Comparison of ENCODE assay signal across 10 mouse cellular contexts in genomic region chr3:93015460-93016104, GRCm38 (mm10). TPM values are rescaled to one million over a fixed set of nuclear protein-coding genes. Genes with fewer than 3 reads are reported as not detected.
DNase-seq lines count a peak whose midpoint lies in the region; ATAC-seq and TF ChIP-seq lines count a peak whose summit lies in the region.
"Had no signal": no experiment of that assay in that cellular context is flagged by ENCODE, and none has a peak within 500 bp of the region (broad histone marks: within the 10 kb centered on the region; RNA-seq: fewer than 3 reads in every experiment).

Crct1 (minus strand) TSS chr3:93015687.

- H3K4me1 ChIP-seq in testis, adult 2 months (ENCODE audit: control insufficient read depth, insufficient read depth, low read length): peaks cover 4% of the 10 kb centered on the region
- no peaks in the 10 kb centered on the region for H3K4me1 ChIP-seq in liver, postnatal 0 days (ENCODE audit: insufficient read depth)

- peak; percentile 4 for DNase-seq in embryo, embryonic 11 days
- DNase-seq in embryo, embryonic 9.5 days (ENCODE audit: extremely low spot score): no peak
- DNase-seq in testis, postnatal 10 days (ENCODE audit: low spot score): no peak
- no peak for DNase-seq in liver, postnatal 0 days
- no peak for DNase-seq in thymus, postnatal 25 days
- DNase-seq in spleen, postnatal 14 days (ENCODE audit: low spot score in 2 of 2): no peak
- DNase-seq in urinary bladder, postnatal 10 days (ENCODE audit: low spot score): no peak
- DNase-seq: right cerebral cortex, adult 18-20 months had no signal

- TF ChIP-seq CTCF in testis, adult 2 months (IDR thresholded peaks at IDR 0.05; ENCODE audit: control insufficient read depth, insufficient read depth, insufficient replicate concordance, low read depth, low read length): no peak
- no peak for TF ChIP-seq CTCF in liver, postnatal 0 days (IDR thresholded peaks at IDR 0.05; ENCODE audit: low read depth)

- no peak for ATAC-seq in liver, postnatal 0 days
- ATAC-seq: inflammation-experienced regulatory T-cells, adult 6 months had no signal

- H3K27me3 ChIP-seq in testis, adult 2 months (ENCODE audit: control insufficient read depth, insufficient read depth, low read length): peaks cover 5% of the 10 kb centered on the region; the same call in 1 of the 2 replicates
- H3K27me3 ChIP-seq in liver, postnatal 0 days (ENCODE audit: insufficient read depth, low read length): no peaks in the 10 kb centered on the region

- WGBS in liver, postnatal 0 days (ENCODE audit: insufficient replicate concordance): 45% methylated on average over 4 of the region's 4 CpGs

- H3K36me3 ChIP-seq in testis, adult 2 months (ENCODE audit: control insufficient read depth, insufficient read depth, low read length): no peaks in the 10 kb centered on the region
- no peaks in the 10 kb centered on the region for H3K36me3 ChIP-seq in liver, postnatal 0 days (replicated peaks; ENCODE audit: insufficient read depth, low read length)

- H3K4me2 ChIP-seq in liver, postnatal 0 days (ENCODE audit: low read depth, low read length): peak within 1 kb of the TSS; percentile 68

- no peak for TF ChIP-seq EP300 in liver, postnatal 0 days (IDR thresholded peaks at IDR 0.05; ENCODE audit: low read depth)

- H3K4me3 ChIP-seq in testis, adult 2 months (ENCODE audit: control insufficient read depth, low read depth, low read length): peak within 1 kb of the TSS; percentile 41
- H3K4me3 ChIP-seq in liver, postnatal 0 days (ENCODE audit: low read depth, low read length): peak within 1 kb of the TSS; percentile 35

- TF ChIP-seq POLR2A in testis, adult 2 months (IDR thresholded peaks at IDR 0.05; ENCODE audit: control insufficient read depth, low read depth, low read length): no peak

- H3K9ac ChIP-seq in liver, postnatal 0 days (replicated peaks): no peak within 1 kb of the TSS

- no peaks in the 10 kb centered on the region for H3K9me3 ChIP-seq in liver, postnatal 0 days (ENCODE audit: low read length)

- no peak within 1 kb of the TSS for H3K27ac ChIP-seq in testis, adult 2 months (ENCODE audit: control insufficient read depth, insufficient read depth, low read depth, low read length)
- H3K27ac ChIP-seq in liver, postnatal 0 days (ENCODE audit: low read depth): no peak within 1 kb of the TSS

RNA-seq across cellular contexts. Expression of gene Crct1, which starts in this region (rescaled TPM):
- polyA plus RNA-seq in testis, adult 2 months (2012; rRNA removed): not detected in 2 replicates
- not detected in 2 replicates for polyA plus RNA-seq in liver, postnatal 0 days (2015; fragmentation: Nextera tagmentation; extraction: Ambion mirVana)
- polyA plus RNA-seq: inflammation-experienced regulatory T-cells, adult 6 months had no signal
